Mouse (Mus musculus) myocyte (in vitro differentiated cells): ENCODE measurements at regions not wholly inside any gene's neighbourhood (a gene's known extent, or its start where the extent isn't known, plus 50 kb on each side); places are given as distances from the start of the nearest gene placed in this dataset.
A peak's percentile ranks its signal among the peaks of the same experiment; 100 is the strongest.

Experiments used
- H3K27me3 ChIP-seq: one replicate; pipeline ENCODE4 v1.6.1; 2011; ENCODE audit not compliant: control insufficient read depth, insufficient read depth, insufficient read length
- H3K36me3 ChIP-seq: one replicate; pipeline ENCODE4 v1.6.1; 2011; ENCODE audit not compliant: control insufficient read depth, insufficient read depth
- H3K4me2 ChIP-seq: one replicate; pipeline ENCODE4 v1.6.1; 2011; ENCODE audit warnings: low read depth, control low read depth
- H3K4me3 ChIP-seq: one replicate; pipeline ENCODE4 v1.5.1; 2011; ENCODE audit warnings: mild to moderate bottlenecking, control low read depth, moderate library complexity
- H3K79me2 ChIP-seq: one replicate; pipeline ENCODE4 v1.6.1; 2011; ENCODE audit not compliant: control insufficient read depth, insufficient read depth
- H3ac ChIP-seq: one replicate; pipeline ENCODE4 v1.6.1; 2011; ENCODE audit not compliant: control insufficient read depth, insufficient read length
- CEBPB ChIP-seq: IDR thresholded peaks from 2 replicates; pipeline ENCODE4 v1.6.1; 2011; ENCODE audit warnings: mild to moderate bottlenecking, moderate library complexity; ENCODE audit not compliant: poor library complexity, insufficient read depth, severe bottlenecking
- E2F4 ChIP-seq: IDR thresholded peaks from one replicate; pipeline ENCODE4 v1.6.1; 2011; ENCODE audit warnings: mild to moderate bottlenecking, control low read depth, moderate library complexity; ENCODE audit not compliant: insufficient read depth
- MAX ChIP-seq: IDR thresholded peaks from one replicate; pipeline ENCODE4 v1.6.1; 2011; ENCODE audit warnings: low read depth, mild to moderate bottlenecking, control low read depth
- MYOD1 ChIP-seq, 3 experiments: IDR thresholded peaks; one replicate each; pipeline ENCODE4 v1.6.1; 2011; ENCODE audit warnings: control low read depth in 2 of 3, low read depth in 2 of 3, mild to moderate bottlenecking in 2 of 3, moderate library complexity in 1 of 3; ENCODE audit not compliant: insufficient read length in 2 of 3, control insufficient read depth in 1 of 3
- MYOG ChIP-seq, 3 experiments: IDR thresholded peaks; one replicate each; pipeline ENCODE4 v1.6.1; 2011; ENCODE audit warnings: control low read depth in 2 of 3, low read depth in 2 of 3, mild to moderate bottlenecking in 2 of 3; ENCODE audit not compliant: insufficient read length in 2 of 3, control insufficient read depth in 1 of 3, insufficient read depth in 1 of 3
- POLR2A ChIP-seq: IDR thresholded peaks from one replicate; pipeline ENCODE4 v1.6.1; 2011; ENCODE audit warnings: low read depth, mild to moderate bottlenecking, control low read depth, moderate library complexity; ENCODE audit not compliant: insufficient read length
- POLR2AphosphoS2 ChIP-seq: IDR thresholded peaks from one replicate; pipeline ENCODE4 v1.6.1; 2011; ENCODE audit warnings: low read depth, control low read depth; ENCODE audit not compliant: insufficient read length
- REST ChIP-seq: IDR thresholded peaks from one replicate; pipeline ENCODE4 v1.6.1; 2011; ENCODE audit warnings: mild to moderate bottlenecking, control low read depth, moderate library complexity; ENCODE audit not compliant: insufficient read depth, insufficient read length
- SRF ChIP-seq: IDR thresholded peaks from one replicate; pipeline ENCODE4 v1.6.1; 2011; ENCODE audit warnings: low read depth; ENCODE audit not compliant: control insufficient read depth, insufficient read length
- TCF12 ChIP-seq: IDR thresholded peaks from one replicate; pipeline ENCODE4 v1.6.1; 2011; ENCODE audit warnings: mild to moderate bottlenecking, control low read depth; ENCODE audit not compliant: poor library complexity, insufficient read depth, severe bottlenecking
- TCF3 ChIP-seq: IDR thresholded peaks from one replicate; pipeline ENCODE4 v1.6.1; 2011; ENCODE audit warnings: low read depth, control low read depth; ENCODE audit not compliant: insufficient read length
- USF1 ChIP-seq: IDR thresholded peaks from one replicate; pipeline ENCODE4 v1.6.1; 2011; ENCODE audit warnings: low read depth, mild to moderate bottlenecking, control low read depth, moderate library complexity

GRCm38 (mm10) chr3:149338684-149339373 is 348.5 kb upstream of the Adgrl2 start:
- Histone ChIP-seq H3K4me3 (no peak overlapping the region), H3K27me3 (no peaks in the 10 kb centered on the region), H3K4me2 (no peak overlapping the region), H3ac (no peak overlapping the region), H3K79me2 (no peaks in the 10 kb centered on the region), H3K36me3 (no peaks in the 10 kb centered on the region)
- TF ChIP-seq CEBPB (peak; percentile 73; the same call in 1 of the 2 replicates), MAX (no peak), MYOD1 (IDR thresholded peaks at IDR 0.05; ENCODE audit: control insufficient read depth in 1 of 3, insufficient read length in 2 of 3, low read depth in 2 of 3) (peak in 2 of 3 experiments; percentile 25 to 75), TCF12 (peak; percentile 1), SRF (no peak), MYOG (IDR thresholded peaks at IDR 0.05; ENCODE audit: control insufficient read depth in 1 of 3, insufficient read depth in 1 of 3, insufficient read length in 2 of 3, low read depth in 2 of 3) (peak in 1 of 3 experiments; percentile 82)

GRCm38 (mm10) chr3:149335259-149335658 is 344.9 kb upstream of the Adgrl2 start:
- Histone ChIP-seq H3K27me3 (no peaks in the 10 kb centered on the region), H3K36me3 (no peaks in the 10 kb centered on the region), H3K4me3 (no peak overlapping the region), H3K4me2 (no peak overlapping the region), H3ac (no peak overlapping the region), H3K79me2 (no peaks in the 10 kb centered on the region)
- TF ChIP-seq TCF12 (no peak), MAX (no peak), E2F4 (no peak), USF1 (no peak), SRF (no peak)

DNA sequence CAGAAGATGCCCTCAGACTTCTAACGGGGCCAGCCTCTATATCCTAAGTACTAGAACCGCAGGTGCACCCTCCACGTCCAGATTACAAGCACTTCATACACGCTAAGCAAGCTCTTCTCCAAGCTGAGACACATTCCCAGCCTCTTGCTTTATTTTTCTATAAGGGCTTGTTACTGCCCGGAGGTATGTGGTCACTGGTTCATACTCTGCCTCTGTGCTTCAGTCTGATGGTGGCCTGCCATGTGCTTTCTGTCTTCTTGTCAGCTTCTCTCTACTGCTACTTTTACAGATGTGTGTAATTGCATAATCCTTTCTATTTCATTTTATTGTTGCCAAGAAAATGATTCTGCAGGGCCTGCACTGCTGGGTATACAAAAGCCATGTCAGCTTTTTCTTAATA is 343.3 kb upstream of the Adgrl2 start:
- Histone ChIP-seq H3K4me3 (no peak overlapping the region), H3K79me2 (no peaks in the 10 kb centered on the region), H3K27me3 (no peaks in the 10 kb centered on the region), H3ac (no peak overlapping the region), H3K4me2 (no peak overlapping the region), H3K36me3 (no peaks in the 10 kb centered on the region)
- TF ChIP-seq MYOD1 (IDR thresholded peaks at IDR 0.05; ENCODE audit: control insufficient read depth in 1 of 3, insufficient read length in 2 of 3, low read depth in 2 of 3) (no peak), POLR2A (no peak), USF1 (no peak), POLR2AphosphoS2 (no peak), SRF (no peak), CEBPB (no peak), TCF3 (no peak), REST (no peak), MAX (no peak), E2F4 (no peak), MYOG (IDR thresholded peaks at IDR 0.05; ENCODE audit: control insufficient read depth in 1 of 3, insufficient read depth in 1 of 3, insufficient read length in 2 of 3, low read depth in 2 of 3) (no peak), TCF12 (no peak)

DNA sequence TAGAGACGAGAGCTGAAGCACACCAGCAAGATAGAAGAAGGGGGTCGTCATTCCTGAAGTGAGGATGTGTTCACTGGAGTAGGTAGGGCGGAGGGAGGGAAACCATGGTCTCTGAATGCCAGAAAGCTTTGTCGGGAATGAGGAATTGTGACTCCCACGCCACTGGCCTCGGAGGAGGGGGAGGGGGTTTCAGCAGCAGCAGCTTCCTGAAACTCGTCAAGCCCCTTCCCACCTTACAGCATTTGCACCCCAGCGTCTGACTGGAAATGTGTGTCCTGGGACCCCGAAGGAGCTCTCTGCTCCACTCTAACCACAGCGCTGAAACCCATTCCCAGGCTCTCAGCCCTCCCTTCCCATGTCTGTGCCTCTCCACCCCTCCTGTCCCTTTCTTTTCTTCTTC is 342.8 kb upstream of the Adgrl2 start:
- no peak for TF ChIP-seq MAX
- no peak for TF ChIP-seq TCF12
- TF ChIP-seq POLR2AphosphoS2, result no peak
- TF ChIP-seq MYOG (IDR thresholded peaks at IDR 0.05; ENCODE audit: control insufficient read depth in 1 of 3, insufficient read depth in 1 of 3, insufficient read length in 2 of 3, low read depth in 2 of 3), result no peak
- no peak for TF ChIP-seq POLR2A
- no peak overlapping the region for H3K4me2 ChIP-seq
- no peaks in the 10 kb centered on the region for H3K79me2 ChIP-seq
- no peaks in the 10 kb centered on the region for H3K36me3 ChIP-seq
- no peaks in the 10 kb centered on the region for H3K27me3 ChIP-seq
- H3ac ChIP-seq, result no peak overlapping the region
- no peak overlapping the region for H3K4me3 ChIP-seq

DNA sequence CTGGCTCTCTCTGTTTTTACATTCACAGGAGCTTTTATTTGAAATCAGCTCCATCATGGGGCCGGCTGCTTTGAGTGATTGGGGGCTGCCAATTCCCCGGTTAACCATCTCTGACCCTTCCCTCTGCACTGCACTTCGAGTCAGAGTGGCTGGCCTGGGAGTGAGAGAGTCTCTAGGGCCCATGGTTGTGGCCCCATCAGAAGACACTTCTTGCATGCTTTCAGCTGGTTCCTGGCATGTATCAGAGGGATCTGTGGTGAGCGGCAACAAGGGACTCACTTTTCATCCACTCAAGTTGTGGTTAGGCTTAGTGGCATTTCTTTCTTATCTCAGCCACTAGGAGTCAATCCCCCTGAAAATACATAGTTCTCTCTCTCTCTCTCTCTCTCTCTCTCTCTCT is 341.8 kb upstream of the Adgrl2 start:
- TF ChIP-seq TCF12 (no peak), REST (no peak), POLR2AphosphoS2 (no peak), TCF3 (no peak), CEBPB (no peak), SRF (no peak), MAX (no peak)
- H3ac ChIP-seq, result no peak overlapping the region

More for the DNA sequence above, 341.8 kb upstream of the Adgrl2 start:
- Histone ChIP-seq H3K4me2 (no peak overlapping the region), H3K79me2 (no peaks in the 10 kb centered on the region), H3K27me3 (no peaks in the 10 kb centered on the region), H3K4me3 (no peak overlapping the region), H3K36me3 (no peaks in the 10 kb centered on the region)
